Mouse (Mus musculus) embryonic facial prominence, embryonic 13.5 days (tissue): ENCODE results near the gene Shtn1. TPM values are rescaled to one million over a fixed set of nuclear protein-coding genes. Genes with fewer than 3 reads are reported as not detected.

ENCODE experiments used
- ATAC-seq: fragments of 200-750 bp; cut with Nextera tagmentation; 2 replicates; pipeline ENCODE4 v1.8.0; 2017; ENCODE audit warnings: low read depth; ENCODE audit not compliant: insufficient number of reproducible peaks, insufficient read depth, low FRiP score, low TSS enrichment
- H3K27ac ChIP-seq: fragments of 300-500 bp; sonication (generic); 2 replicates; pipeline ENCODE4 v1.5.1; 2015; ENCODE audit warnings: moderate library complexity, mild to moderate bottlenecking, inconsistent platforms
- H3K27me3 ChIP-seq: fragments of 300-500 bp; sonication (generic); 2 replicates; pipeline ENCODE4 v1.6.1; 2015; ENCODE audit warnings: mild to moderate bottlenecking, inconsistent platforms
- H3K36me3 ChIP-seq: fragments of 300-500 bp; sonication (generic); 2 replicates; pipeline ENCODE4 v1.6.1; 2015; ENCODE audit warnings: mild to moderate bottlenecking, inconsistent platforms
- H3K4me1 ChIP-seq: fragments of 300-500 bp; sonication (generic); 2 replicates; pipeline ENCODE4 v1.6.1; 2015; ENCODE audit warnings: inconsistent platforms
- H3K4me2 ChIP-seq: fragments of 300-500 bp; sonication (generic); 2 replicates; pipeline ENCODE4 v1.6.1; 2015; ENCODE audit warnings: moderate library complexity, mild to moderate bottlenecking, inconsistent platforms
- H3K4me3 ChIP-seq: fragments of 300-500 bp; sonication (generic); 2 replicates; pipeline ENCODE4 v1.5.1; 2015; ENCODE audit warnings: mild to moderate bottlenecking, inconsistent platforms
- H3K9ac ChIP-seq: fragments of 300-500 bp; sonication (generic); 2 replicates; pipeline ENCODE4 v1.6.1; 2015; ENCODE audit warnings: mild to moderate bottlenecking, inconsistent platforms
- H3K9me3 ChIP-seq: fragments of 300-500 bp; sonication (generic); 2 replicates; pipeline ENCODE4 v1.6.1; 2016; ENCODE audit warnings: inconsistent platforms
- WGBS: fragments of 180-500 bp; shearing (Covaris S2); methylation state at CpG from one replicate; pipeline ENCODE4 v1.1.7; 2015; ENCODE audit warnings: mixed read lengths; 5-methylcytosine and 5-hydroxymethylcytosine counted together
- polyA plus RNA-seq: library from polyadenylated mRNA; unstranded; fragments of >200 nt; fragmentation: Nextera tagmentation; extraction: Ambion mirVana; gene quantifications from 2 replicates; pipeline ENCODE4 v1.2.1, GENCODE M21; 2015

The Shtn1 gene
- polyA plus RNA-seq, 1 experiment from 2014 or later = 3.0 TPM

- Histone ChIP-seq H3K9me3 (no peaks in the 10 kb centered on the region), H3K36me3 (no peaks in the 10 kb centered on the region), H3K27ac (no peak overlapping the region), H3K9ac (no peak overlapping the region), H3K4me1 (peaks cover 4% of the 10 kb centered on the region), H3K27me3 (peaks cover 42% of the 10 kb centered on the region), H3K4me3 (no peak overlapping the region), H3K4me2 (no peak overlapping the region)
- 81% methylated on average over 4 of the region's 4 CpGs for WGBS
- ATAC-seq = no peak
Observed at GRCm38 (mm10) chr19:59071396-59071795, 4.5 kb downstream of the Shtn1 start.

DNA sequence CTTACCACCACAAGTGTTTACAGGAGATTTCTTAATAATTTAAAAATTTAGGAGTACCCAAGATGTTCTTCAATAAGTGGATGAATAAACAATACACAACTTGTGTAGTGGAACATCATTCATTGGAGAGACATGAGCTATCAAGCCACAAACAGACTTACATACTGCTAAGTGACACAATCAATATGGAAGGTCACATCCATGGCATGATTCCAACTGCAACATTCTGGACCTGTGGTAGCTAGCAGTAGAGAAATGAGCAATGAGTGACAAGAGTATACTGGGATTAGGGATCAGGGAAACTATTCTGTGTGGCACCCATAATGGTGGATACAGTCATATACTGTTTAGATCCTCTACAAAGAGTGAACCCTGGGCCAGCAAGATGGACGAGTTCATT, 8.2 kb downstream of the Shtn1 start:
- H3K9ac ChIP-seq = no peak overlapping the region
- no peak overlapping the region for H3K27ac ChIP-seq
- H3K27me3 ChIP-seq = peaks cover 6% of the 10 kb centered on the region; the same call in 1 of the 2 replicates
- ATAC-seq = no peak
- no peak overlapping the region for H3K4me3 ChIP-seq
- no peaks in the 10 kb centered on the region for H3K36me3 ChIP-seq
- no peaks in the 10 kb centered on the region for H3K9me3 ChIP-seq
- no peaks in the 10 kb centered on the region for H3K4me1 ChIP-seq
- WGBS = 69% methylated on average over 1 of the region's 1 CpGs
- H3K4me2 ChIP-seq = no peak overlapping the region

- no peak overlapping the region for H3K27ac ChIP-seq
- no peaks in the 10 kb centered on the region for H3K36me3 ChIP-seq
- no peak overlapping the region for H3K9ac ChIP-seq
- no peak overlapping the region for H3K4me3 ChIP-seq
- no peaks in the 10 kb centered on the region for H3K27me3 ChIP-seq
- 81% methylated on average over 2 of the region's 2 CpGs for WGBS
- no peak for ATAC-seq
- H3K9me3 ChIP-seq = no peaks in the 10 kb centered on the region
- H3K4me1 ChIP-seq = no peaks in the 10 kb centered on the region
- H3K4me2 ChIP-seq = no peak overlapping the region
Observed at GRCm38 (mm10) chr19:59066670-59067069, 9.2 kb downstream of the Shtn1 start.

- Histone ChIP-seq H3K27me3 (no peaks in the 10 kb centered on the region), H3K4me2 (no peak overlapping the region), H3K4me1 (no peaks in the 10 kb centered on the region), H3K4me3 (no peak overlapping the region), H3K27ac (no peak overlapping the region), H3K9ac (no peak overlapping the region), H3K36me3 (no peaks in the 10 kb centered on the region), H3K9me3 (no peaks in the 10 kb centered on the region)
- ATAC-seq = no peak
- 67% methylated on average over 5 of the region's 5 CpGs for WGBS
Observed at GRCm38 (mm10) chr19:59066115-59066514, 9.8 kb downstream of the Shtn1 start.

DNA sequence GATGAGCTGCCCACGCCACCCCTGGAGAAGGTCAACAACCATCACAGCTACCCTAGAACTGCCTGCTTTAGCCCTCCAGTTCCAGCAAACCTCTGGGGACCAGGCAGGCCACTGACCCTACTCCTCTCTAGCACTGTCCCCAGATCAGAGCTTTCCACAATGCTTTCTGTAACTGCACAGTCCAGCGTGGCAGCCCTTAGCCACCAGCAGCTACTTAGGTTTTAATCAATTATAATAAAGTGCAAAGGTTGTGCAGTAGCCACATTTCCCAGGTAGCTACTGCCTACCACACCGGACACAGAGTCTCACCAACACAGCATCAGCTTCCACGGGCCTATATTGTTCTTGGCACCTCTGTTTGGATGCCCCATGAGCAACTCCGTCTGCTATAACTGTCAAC, 11.3 kb downstream of the Shtn1 start:
- no peak for ATAC-seq
- no peaks in the 10 kb centered on the region for H3K9me3 ChIP-seq
- no peaks in the 10 kb centered on the region for H3K27me3 ChIP-seq
- H3K9ac ChIP-seq = no peak overlapping the region
- H3K4me3 ChIP-seq = no peak overlapping the region
- no peak overlapping the region for H3K4me2 ChIP-seq
- 88% methylated on average over 5 of the region's 5 CpGs for WGBS
- no peaks in the 10 kb centered on the region for H3K4me1 ChIP-seq
- H3K27ac ChIP-seq = no peak overlapping the region
- no peaks in the 10 kb centered on the region for H3K36me3 ChIP-seq

- no peak for ATAC-seq
- H3K4me3 ChIP-seq = no peak overlapping the region
Observed at GRCm38 (mm10) chr19:59063568-59063967, 12.3 kb downstream of the Shtn1 start.

DNA sequence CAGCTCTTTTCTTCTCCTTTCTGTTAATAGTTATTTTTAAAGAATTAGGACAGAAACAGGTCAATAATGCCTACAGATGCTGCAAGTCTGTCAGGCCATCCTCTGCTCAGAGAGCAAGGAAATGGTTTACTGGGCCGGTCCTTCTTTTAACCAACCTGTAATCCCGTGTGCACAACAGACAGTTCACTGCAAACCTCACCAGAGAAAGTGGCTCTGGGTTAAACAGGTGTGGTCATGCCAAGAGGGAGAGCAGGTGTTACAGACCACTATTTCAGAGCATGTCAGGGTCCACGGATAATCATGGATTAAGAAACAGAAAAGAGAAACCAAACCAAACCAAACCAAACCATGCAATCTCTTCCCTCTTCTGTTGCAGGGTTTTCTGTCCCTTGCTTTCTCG, 17.8 kb downstream of the Shtn1 start:
- no peaks in the 10 kb centered on the region for H3K36me3 ChIP-seq
- WGBS = 82% methylated on average over 4 of the region's 4 CpGs
- no peak overlapping the region for H3K9ac ChIP-seq

More at GRCm38 (mm10) chr19:59063568-59063967, 12.3 kb downstream of the Shtn1 start:
- Histone ChIP-seq H3K9ac (no peak overlapping the region), H3K4me1 (no peaks in the 10 kb centered on the region), H3K36me3 (no peaks in the 10 kb centered on the region), H3K9me3 (no peaks in the 10 kb centered on the region), H3K4me2 (no peak overlapping the region), H3K27ac (no peak overlapping the region), H3K27me3 (no peaks in the 10 kb centered on the region)
- WGBS = 59% methylated on average over 5 of the region's 5 CpGs

GRCm38 (mm10) chr19:59057366-59057765, 18.5 kb downstream of the Shtn1 start:
- Histone ChIP-seq H3K4me2 (no peak overlapping the region), H3K27me3 (no peaks in the 10 kb centered on the region), H3K4me1 (peaks cover 7% of the 10 kb centered on the region; the same call in 1 of the 2 replicates), H3K36me3 (no peaks in the 10 kb centered on the region), H3K4me3 (no peak overlapping the region), H3K9me3 (no peaks in the 10 kb centered on the region), H3K27ac (no peak overlapping the region), H3K9ac (no peak overlapping the region)
- 56% methylated on average over 5 of the region's 5 CpGs for WGBS
- no peak for ATAC-seq

More for the DNA sequence above, 17.8 kb downstream of the Shtn1 start:
- Histone ChIP-seq H3K9me3 (no peaks in the 10 kb centered on the region), H3K4me1 (peaks cover under 1% of the 10 kb centered on the region; the same call in 1 of the 2 replicates), H3K27me3 (no peaks in the 10 kb centered on the region), H3K27ac (no peak overlapping the region), H3K4me2 (no peak overlapping the region), H3K4me3 (no peak overlapping the region)
- ATAC-seq = no peak

GRCm38 (mm10) chr19:59054632-59054951, 21.3 kb downstream of the Shtn1 start:
- WGBS = 88% methylated on average over 6 of the region's 6 CpGs
- no peak overlapping the region for H3K27ac ChIP-seq
- no peak for ATAC-seq

GRCm38 (mm10) chr19:59053931-59054631, 21.8 kb downstream of the Shtn1 start:
- Histone ChIP-seq H3K4me1 (peaks cover 7% of the 10 kb centered on the region; the same call in 1 of the 2 replicates), H3K4me3 (no peak overlapping the region), H3K4me2 (no peak overlapping the region), H3K9me3 (no peaks in the 10 kb centered on the region), H3K27ac (no peak overlapping the region), H3K36me3 (no peaks in the 10 kb centered on the region), H3K27me3 (no peaks in the 10 kb centered on the region), H3K9ac (no peak overlapping the region)
- 87% methylated on average over 6 of the region's 6 CpGs for WGBS
- no peak for ATAC-seq

More at GRCm38 (mm10) chr19:59054632-59054951, 21.3 kb downstream of the Shtn1 start:
- H3K4me2 ChIP-seq = no peak overlapping the region
- H3K27me3 ChIP-seq = no peaks in the 10 kb centered on the region
- no peak overlapping the region for H3K9ac ChIP-seq
- no peaks in the 10 kb centered on the region for H3K36me3 ChIP-seq
- H3K4me1 ChIP-seq = peaks cover 7% of the 10 kb centered on the region; the same call in 1 of the 2 replicates
- H3K9me3 ChIP-seq = no peaks in the 10 kb centered on the region
- H3K4me3 ChIP-seq = no peak overlapping the region

GRCm38 (mm10) chr19:59052783-59053490, 23.0 kb downstream of the Shtn1 start:
- ATAC-seq = no peak
- Histone ChIP-seq H3K4me1 (peaks cover 7% of the 10 kb centered on the region; the same call in 1 of the 2 replicates), H3K9ac (no peak overlapping the region), H3K4me3 (no peak overlapping the region), H3K27me3 (no peaks in the 10 kb centered on the region), H3K36me3 (no peaks in the 10 kb centered on the region), H3K27ac (no peak overlapping the region), H3K4me2 (no peak overlapping the region), H3K9me3 (no peaks in the 10 kb centered on the region)
- WGBS = 65% methylated on average over 9 of the region's 9 CpGs

- WGBS = 67% methylated on average over 4 of the region's 4 CpGs
- H3K9ac ChIP-seq = no peak overlapping the region
- no peaks in the 10 kb centered on the region for H3K36me3 ChIP-seq
- ATAC-seq = no peak
- H3K27me3 ChIP-seq = no peaks in the 10 kb centered on the region
- H3K9me3 ChIP-seq = no peaks in the 10 kb centered on the region
- peaks cover 7% of the 10 kb centered on the region; the same call in 1 of the 2 replicates for H3K4me1 ChIP-seq
- H3K4me3 ChIP-seq = no peak overlapping the region
- H3K27ac ChIP-seq = no peak overlapping the region
- H3K4me2 ChIP-seq = no peak overlapping the region
Observed at GRCm38 (mm10) chr19:59052053-59052452, 23.8 kb downstream of the Shtn1 start.
